Mouse (Mus musculus): Measurements from ENCODE around the gene Prmt8. TPM values are rescaled to one million over a fixed set of nuclear protein-coding genes. Genes with fewer than 3 reads are reported as not detected.

Gene Prmt8
- polyA plus RNA-seq (2014; fragmentation: Nextera tagmentation; extraction: Ambion mirVana) = 31.7 and 34.6 TPM in 2 replicates

DNA sequence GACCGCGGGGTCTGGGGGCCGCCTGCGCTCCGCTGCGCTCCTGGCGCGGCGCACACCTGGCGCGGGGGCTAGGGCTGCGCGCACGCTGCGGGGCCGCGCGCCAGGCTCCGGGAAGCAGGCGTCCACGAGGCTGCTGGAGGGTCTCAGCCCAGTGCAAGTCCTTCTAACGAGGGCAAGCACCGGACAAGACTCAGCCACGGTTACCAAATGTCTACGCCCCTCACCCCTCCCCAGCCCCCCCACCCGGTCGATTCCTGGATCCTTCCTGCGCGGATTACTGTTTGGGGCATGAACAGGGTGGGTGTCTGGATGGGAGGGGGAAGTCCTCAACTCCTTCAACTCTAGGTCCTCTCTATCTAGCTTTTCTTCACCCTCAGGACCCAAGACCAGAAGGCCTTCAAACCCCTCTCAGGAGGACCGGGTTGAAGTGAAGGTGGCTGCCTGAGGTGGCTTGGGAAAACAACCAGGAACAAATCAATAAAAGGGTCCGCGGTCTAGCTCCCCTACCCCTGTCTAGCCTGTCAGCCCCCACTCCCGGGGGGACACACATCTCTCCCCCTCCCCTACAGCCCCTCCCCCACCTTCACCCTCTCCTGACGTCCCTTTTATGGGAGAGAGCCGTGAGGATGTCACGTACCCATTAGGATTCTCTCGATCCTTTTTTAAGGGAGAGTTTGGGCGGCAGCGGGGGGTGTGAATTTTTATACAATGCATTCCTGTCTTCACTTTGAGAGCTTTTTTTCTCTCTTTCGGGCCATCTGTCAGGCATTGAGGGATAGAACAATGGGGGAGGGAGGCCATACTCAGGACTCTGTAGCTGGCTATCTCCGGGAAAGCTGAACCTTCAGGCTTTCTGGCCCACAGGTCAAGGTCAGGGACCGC, at the start of gene Prmt8:
Prmt8 (minus strand) TSS at position 198 of the 882 bp plus-strand sequence.
- no peaks in the 10 kb centered on the region for H3K36me3 ChIP-seq (ENCODE audit: control insufficient read depth, insufficient read depth, low read length)
- H3K27me3 ChIP-seq (ENCODE audit: control insufficient read depth, insufficient read depth, low read length) = peaks cover 22% of the 10 kb centered on the region
- H3K27ac ChIP-seq (ENCODE audit: low read depth, low read length) = peak within 1 kb of the TSS; percentile 77
- peak; percentile 42 for ATAC-seq (ENCODE audit: insufficient read depth, low FRiP score, low TSS enrichment)
- H3K9ac ChIP-seq (ENCODE audit: low read length) = peak within 1 kb of the TSS; percentile 54
- H3K4me2 ChIP-seq (ENCODE audit: low read depth) = peak within 1 kb of the TSS; percentile 94
- H3K9me3 ChIP-seq (ENCODE audit: control insufficient read depth, low read length) = no peaks in the 10 kb centered on the region
- DNase-seq (ENCODE audit: low spot score) = peak; percentile 63
- H3K4me3 ChIP-seq (ENCODE audit: low read depth, low read length) = peak within 1 kb of the TSS; percentile 70
- under 1% methylated on average over 31 of the region's 42 CpGs for WGBS
- peaks cover 7% of the 10 kb centered on the region; the same call in 1 of the 2 replicates for H3K4me1 ChIP-seq (ENCODE audit: control insufficient read depth, insufficient read depth, low read length)

DNA sequence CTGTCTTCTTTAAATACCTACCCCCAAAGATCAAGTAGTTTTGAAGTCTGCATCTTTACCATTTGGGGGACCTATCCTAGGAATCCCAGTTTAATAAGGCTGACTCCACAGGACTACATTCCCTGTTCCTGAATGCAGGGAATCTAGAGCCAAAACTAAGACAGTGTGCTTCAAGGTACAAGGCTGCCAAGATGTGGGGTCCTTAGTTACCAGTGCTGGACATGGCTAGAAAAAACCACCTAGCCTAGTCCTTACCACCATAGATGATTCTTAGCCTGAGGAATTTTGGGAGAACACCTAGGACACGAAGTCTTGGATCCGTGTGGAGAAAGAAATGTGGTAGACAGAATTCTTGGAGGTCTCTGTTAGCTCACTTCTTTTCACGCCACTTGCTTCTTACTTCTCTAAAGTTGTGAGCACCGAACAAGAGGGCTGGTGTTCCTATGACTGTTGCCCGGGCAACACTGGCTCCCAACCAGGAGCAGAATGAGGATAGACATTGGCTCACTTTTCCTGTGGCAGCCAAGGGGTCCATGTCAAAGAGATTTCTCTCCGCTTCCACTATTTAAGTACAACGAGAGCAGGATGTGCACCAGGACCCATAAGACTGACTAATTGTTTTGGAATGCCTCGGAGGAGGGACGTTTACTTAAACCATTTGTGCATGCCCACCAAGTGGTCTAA, 33.9 kb upstream of the Prmt8 start:
- no peak for ATAC-seq (ENCODE audit: insufficient read depth, low FRiP score, low TSS enrichment)
- H3K4me1 ChIP-seq (ENCODE audit: control insufficient read depth, insufficient read depth, low read length) = no peaks in the 10 kb centered on the region
- no peak overlapping the region for H3K9ac ChIP-seq (ENCODE audit: low read length)
- no peak for DNase-seq (ENCODE audit: low spot score)
- H3K4me2 ChIP-seq (ENCODE audit: low read depth) = no peak overlapping the region
- H3K36me3 ChIP-seq (ENCODE audit: control insufficient read depth, insufficient read depth, low read length) = no peaks in the 10 kb centered on the region
- no peak overlapping the region for H3K27ac ChIP-seq (ENCODE audit: low read depth, low read length)
- H3K27me3 ChIP-seq (ENCODE audit: control insufficient read depth, insufficient read depth, low read length) = no peaks in the 10 kb centered on the region
- WGBS = 67% methylated on average over 9 of the region's 9 CpGs
- H3K9me3 ChIP-seq (ENCODE audit: control insufficient read depth, low read length) = no peaks in the 10 kb centered on the region
- H3K4me3 ChIP-seq (ENCODE audit: low read depth, low read length) = no peak overlapping the region

DNA sequence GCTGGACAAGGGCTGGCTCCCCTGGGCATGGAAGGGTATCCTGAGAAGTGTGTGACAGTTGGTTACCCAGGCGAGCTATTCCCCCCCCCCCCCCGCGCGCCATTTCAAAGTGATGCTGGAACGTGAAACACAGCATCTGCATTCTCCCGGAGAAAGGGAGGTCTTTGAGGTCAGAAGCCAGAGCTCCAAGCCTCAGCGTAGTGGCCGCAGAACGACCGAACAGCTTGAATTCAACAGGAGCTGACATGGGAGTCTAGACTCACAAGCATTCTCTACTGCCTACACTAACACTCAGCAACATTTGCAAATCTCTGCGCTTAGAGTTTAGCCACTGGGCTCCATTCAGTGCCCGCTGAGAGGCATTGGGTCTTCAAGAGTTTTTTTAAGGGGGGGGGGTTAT, 32.9 kb upstream of the Prmt8 start:
- Histone ChIP-seq H3K4me1 (ENCODE audit: control insufficient read depth, insufficient read depth, low read length) (no peaks in the 10 kb centered on the region), H3K27ac (ENCODE audit: low read depth, low read length) (no peak overlapping the region), H3K4me3 (ENCODE audit: low read depth, low read length) (no peak overlapping the region), H3K9me3 (ENCODE audit: control insufficient read depth, low read length) (no peaks in the 10 kb centered on the region), H3K9ac (ENCODE audit: low read length) (no peak overlapping the region), H3K36me3 (ENCODE audit: control insufficient read depth, insufficient read depth, low read length) (no peaks in the 10 kb centered on the region), H3K4me2 (ENCODE audit: low read depth) (no peak overlapping the region), H3K27me3 (ENCODE audit: control insufficient read depth, insufficient read depth, low read length) (no peaks in the 10 kb centered on the region)
- 72% methylated on average over 10 of the region's 12 CpGs for WGBS
- ATAC-seq (ENCODE audit: insufficient read depth, low FRiP score, low TSS enrichment) (no peak), DNase-seq (ENCODE audit: low spot score) (no peak)

DNA sequence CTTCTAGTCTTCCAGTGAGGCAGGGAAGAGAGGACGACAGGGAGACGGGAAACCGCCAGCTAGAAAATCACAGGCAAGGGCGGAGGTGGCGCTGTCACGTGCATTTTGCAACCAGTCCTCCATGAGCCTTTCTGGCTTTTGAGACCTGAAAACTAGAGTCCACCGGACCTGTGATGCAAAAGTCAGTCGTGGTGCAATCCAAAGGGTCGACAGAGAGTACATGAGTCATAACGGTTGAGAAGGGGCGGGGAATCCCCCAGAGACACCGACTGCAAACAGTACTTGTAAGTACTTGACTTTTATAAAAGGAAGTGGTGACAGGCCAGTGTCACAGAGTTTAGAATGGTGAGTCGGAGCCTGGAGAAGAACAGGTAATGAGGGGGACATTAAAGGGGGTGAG, 20.8 kb upstream of the Prmt8 start:
- H3K9me3 ChIP-seq (ENCODE audit: control insufficient read depth, low read length) = no peaks in the 10 kb centered on the region
- no peak overlapping the region for H3K9ac ChIP-seq (ENCODE audit: low read length)
- no peak overlapping the region for H3K4me3 ChIP-seq (ENCODE audit: low read depth, low read length)
- no peaks in the 10 kb centered on the region for H3K4me1 ChIP-seq (ENCODE audit: control insufficient read depth, insufficient read depth, low read length)
- H3K27me3 ChIP-seq (ENCODE audit: control insufficient read depth, insufficient read depth, low read length) = no peaks in the 10 kb centered on the region
- no peak overlapping the region for H3K27ac ChIP-seq (ENCODE audit: low read depth, low read length)
- H3K36me3 ChIP-seq (ENCODE audit: control insufficient read depth, insufficient read depth, low read length) = no peaks in the 10 kb centered on the region; the same call in 1 of the 2 replicates
- DNase-seq (ENCODE audit: low spot score) (no peak), ATAC-seq (ENCODE audit: insufficient read depth, low FRiP score, low TSS enrichment) (no peak)
- no peak overlapping the region for H3K4me2 ChIP-seq (ENCODE audit: low read depth)
- WGBS = 80% methylated on average over 13 of the region's 13 CpGs

DNA sequence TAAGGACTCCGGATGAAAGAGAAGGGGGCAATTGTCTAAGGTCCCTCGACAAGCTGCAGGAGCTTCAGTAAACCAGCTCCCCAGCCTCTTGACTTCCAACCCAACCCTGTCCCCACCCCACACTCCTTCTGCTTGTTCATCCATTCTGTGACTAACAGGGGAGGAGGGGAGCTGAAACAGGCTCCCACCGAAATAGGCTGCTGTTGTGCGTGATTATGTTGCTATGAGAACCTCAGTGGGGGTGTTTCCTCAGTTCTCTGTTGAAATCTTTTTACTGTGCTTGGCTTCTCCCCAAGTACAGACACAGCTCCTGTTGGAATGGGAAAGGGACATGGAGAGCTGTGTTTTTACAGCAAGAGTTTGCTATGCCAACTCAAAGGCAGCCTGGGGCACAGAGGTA, 1.5 kb upstream of the Prmt8 start:
- peaks cover 7% of the 10 kb centered on the region; the same call in 1 of the 2 replicates for H3K4me1 ChIP-seq (ENCODE audit: control insufficient read depth, insufficient read depth, low read length)
- WGBS = 29% methylated on average over 4 of the region's 4 CpGs
- no peak overlapping the region for H3K9ac ChIP-seq (ENCODE audit: low read length)
- peaks cover 22% of the 10 kb centered on the region for H3K27me3 ChIP-seq (ENCODE audit: control insufficient read depth, insufficient read depth, low read length)
- H3K9me3 ChIP-seq (ENCODE audit: control insufficient read depth, low read length) = no peaks in the 10 kb centered on the region
- peak overlapping the region; percentile 7; the same call in 1 of the 2 replicates for H3K4me2 ChIP-seq (ENCODE audit: low read depth)
- no peaks in the 10 kb centered on the region for H3K36me3 ChIP-seq (ENCODE audit: control insufficient read depth, insufficient read depth, low read length)
- DNase-seq (ENCODE audit: low spot score) (no peak), ATAC-seq (ENCODE audit: insufficient read depth, low FRiP score, low TSS enrichment) (no peak)
- no peak overlapping the region for H3K4me3 ChIP-seq (ENCODE audit: low read depth, low read length)
- H3K27ac ChIP-seq (ENCODE audit: low read depth, low read length) = no peak overlapping the region

DNA sequence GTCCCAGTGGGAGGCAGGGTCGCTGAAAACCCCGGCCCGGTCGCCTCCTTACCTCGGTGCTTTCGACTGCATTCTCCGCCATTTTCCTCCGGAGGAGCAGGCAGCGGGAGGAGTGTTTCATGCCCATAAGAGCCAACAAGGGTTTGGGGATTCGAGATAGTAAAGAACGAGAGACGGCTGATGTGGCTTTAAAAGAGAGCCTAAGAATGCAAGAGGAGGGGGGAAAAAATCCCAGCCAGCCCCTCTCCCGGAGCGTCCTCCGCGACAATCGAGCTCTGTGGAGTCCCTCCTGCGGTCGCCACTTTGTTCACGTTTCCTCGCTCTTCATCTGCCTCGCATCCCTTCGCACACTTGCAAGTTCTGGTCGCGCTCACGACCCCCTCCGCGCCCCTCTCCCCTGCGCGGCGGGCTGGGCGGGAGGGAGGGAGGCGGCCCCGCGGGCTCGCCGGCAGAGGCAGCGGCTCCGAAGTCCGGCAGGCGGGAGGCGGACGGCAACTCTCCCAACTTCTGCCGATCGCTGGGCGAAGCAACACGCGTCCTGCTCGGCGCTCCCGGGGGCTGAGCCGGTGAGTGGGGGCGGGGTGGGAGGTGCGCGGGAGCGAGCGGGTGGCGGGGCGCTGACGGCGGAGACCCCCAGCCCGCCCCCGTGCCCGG, 524 bp downstream of the Prmt8 start:
- peak overlapping the region; percentile 70 for H3K4me3 ChIP-seq (ENCODE audit: low read depth, low read length)
- H3K9me3 ChIP-seq (ENCODE audit: control insufficient read depth, low read length) = no peaks in the 10 kb centered on the region
- peaks cover 22% of the 10 kb centered on the region for H3K27me3 ChIP-seq (ENCODE audit: control insufficient read depth, insufficient read depth, low read length)
- H3K9ac ChIP-seq (ENCODE audit: low read length) = peak overlapping the region; percentile 54
- H3K4me1 ChIP-seq (ENCODE audit: control insufficient read depth, insufficient read depth, low read length) = peaks cover 7% of the 10 kb centered on the region; the same call in 1 of the 2 replicates
- H3K27ac ChIP-seq (ENCODE audit: low read depth, low read length) = peak overlapping the region; percentile 77
- H3K4me2 ChIP-seq (ENCODE audit: low read depth) = peak overlapping the region; percentile 94
- under 1% methylated on average over 45 of the region's 64 CpGs for WGBS
- no peaks in the 10 kb centered on the region for H3K36me3 ChIP-seq (ENCODE audit: control insufficient read depth, insufficient read depth, low read length)
- ATAC-seq (ENCODE audit: insufficient read depth, low FRiP score, low TSS enrichment) (peak; percentile 13; the same call in 1 of the 2 replicates), DNase-seq (ENCODE audit: low spot score) (peak; percentile 58)

DNA sequence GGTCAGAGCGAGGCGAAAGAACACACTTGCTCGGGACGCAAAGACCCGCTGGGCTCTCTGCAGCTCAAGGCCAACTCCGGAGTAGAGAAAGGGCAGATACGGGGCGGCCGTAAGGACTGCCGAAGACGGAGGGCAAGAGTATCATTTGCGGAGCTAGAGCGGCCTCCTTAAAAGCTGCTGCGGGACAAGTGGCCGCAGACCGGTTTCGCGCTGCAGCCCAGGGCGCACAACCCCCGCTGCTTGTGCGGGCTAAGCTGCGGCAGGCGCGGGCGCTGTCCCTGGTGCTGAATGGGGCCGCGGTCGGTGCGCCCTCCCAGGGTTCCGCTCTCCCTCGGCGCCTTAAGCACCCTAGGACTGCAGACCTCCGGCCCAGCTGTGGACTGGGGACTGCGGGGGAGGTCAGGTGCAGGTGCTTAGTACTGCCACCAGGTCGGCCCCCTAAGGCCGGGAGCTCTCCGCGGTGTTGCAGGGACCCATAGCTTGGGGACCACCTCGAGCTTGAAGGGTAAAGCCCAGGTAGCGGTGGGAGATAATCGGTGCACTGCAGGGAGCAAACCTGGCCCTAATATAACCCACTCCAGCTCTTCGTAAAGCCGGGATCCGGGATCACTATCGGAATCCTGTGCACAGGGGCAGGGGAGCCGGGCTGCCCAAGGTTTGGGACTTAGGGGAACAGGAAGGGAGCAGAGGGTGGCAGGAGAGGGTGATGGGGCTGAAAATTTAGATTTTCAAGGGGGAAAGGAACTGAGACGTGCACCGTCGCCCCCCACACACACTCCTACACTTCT, 1.4 kb downstream of the Prmt8 start:
- Histone ChIP-seq H3K4me2 (ENCODE audit: low read depth) (peak overlapping the region; percentile 94), H3K27me3 (ENCODE audit: control insufficient read depth, insufficient read depth, low read length) (peaks cover 22% of the 10 kb centered on the region), H3K4me1 (ENCODE audit: control insufficient read depth, insufficient read depth, low read length) (peaks cover 7% of the 10 kb centered on the region; the same call in 1 of the 2 replicates), H3K9ac (ENCODE audit: low read length) (peak overlapping the region; percentile 54), H3K27ac (ENCODE audit: low read depth, low read length) (peak overlapping the region; percentile 77), H3K4me3 (ENCODE audit: low read depth, low read length) (peak overlapping the region; percentile 70), H3K9me3 (ENCODE audit: control insufficient read depth, low read length) (no peaks in the 10 kb centered on the region), H3K36me3 (ENCODE audit: control insufficient read depth, insufficient read depth, low read length) (no peaks in the 10 kb centered on the region)
- ATAC-seq (ENCODE audit: insufficient read depth, low FRiP score, low TSS enrichment) (peak; percentile 38), DNase-seq (ENCODE audit: low spot score) (peak; percentile 79)
- WGBS = under 1% methylated on average over 46 of the region's 49 CpGs

DNA sequence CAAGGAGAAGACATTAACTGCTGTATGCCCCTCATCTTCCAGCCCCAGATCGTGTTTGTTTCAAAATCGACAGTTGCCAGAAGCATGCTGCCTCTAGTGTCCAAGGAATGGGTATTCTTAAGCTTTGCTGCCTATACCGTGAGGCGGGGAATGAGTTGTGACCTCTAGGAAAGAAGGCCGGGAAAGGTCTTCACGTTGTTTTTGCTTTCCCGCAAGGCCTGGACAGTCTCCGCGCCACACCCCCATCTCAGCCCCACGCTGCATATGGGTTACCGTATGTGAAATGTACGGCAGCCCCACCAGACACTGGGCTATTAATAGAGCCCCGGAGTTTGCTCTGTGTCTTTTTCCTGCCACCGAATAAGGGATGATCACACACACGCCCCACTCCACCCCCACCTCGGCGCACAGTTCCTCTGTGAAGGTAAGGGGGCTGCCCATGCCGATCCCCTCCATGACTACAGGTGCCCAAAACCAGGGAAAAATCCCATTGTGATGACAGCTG, 2.0 kb downstream of the Prmt8 start:
- H3K27ac ChIP-seq (ENCODE audit: low read depth, low read length) = peak overlapping the region; percentile 77
- H3K9me3 ChIP-seq (ENCODE audit: control insufficient read depth, low read length) = no peaks in the 10 kb centered on the region
- DNase-seq (ENCODE audit: low spot score) = peak; percentile 41
- peak overlapping the region; percentile 70 for H3K4me3 ChIP-seq (ENCODE audit: low read depth, low read length)
- H3K9ac ChIP-seq (ENCODE audit: low read length) = peak overlapping the region; percentile 54
- H3K4me2 ChIP-seq (ENCODE audit: low read depth) = peak overlapping the region; percentile 94
- under 1% methylated on average over 18 of the region's 18 CpGs for WGBS
- ATAC-seq (ENCODE audit: insufficient read depth, low FRiP score, low TSS enrichment) = peak; percentile 11
- H3K27me3 ChIP-seq (ENCODE audit: control insufficient read depth, insufficient read depth, low read length) = peaks cover 22% of the 10 kb centered on the region
- no peaks in the 10 kb centered on the region for H3K36me3 ChIP-seq (ENCODE audit: control insufficient read depth, insufficient read depth, low read length)
- H3K4me1 ChIP-seq (ENCODE audit: control insufficient read depth, insufficient read depth, low read length) = peaks cover 7% of the 10 kb centered on the region; the same call in 1 of the 2 replicates

All from neural tube, embryonic 11.5 days (tissue).